Mouse (Mus musculus): ENCODE data around the gene 1700017B05Rik. TPM values are rescaled to one million over a fixed set of nuclear protein-coding genes. Genes with fewer than 3 reads are reported as not detected.
"Not testable (repeated sequence)": the region's sequence is repeated elsewhere in the genome, so short reads cannot be mapped to it uniquely, and the experiment has no call there.

Gene 1700017B05Rik
- polyA plus RNA-seq (2012), result 15.8 and 16.8 TPM in 2 replicates

GRCm38 (mm10) chr9:57261913-57262794, at the start of gene 1700017B05Rik:
Gene 1700017B05Rik, minus strand, starts transcription at chr9:57262612.
- TF ChIP-seq GATA1 (IDR thresholded peaks at IDR 0.05; ENCODE audit: low read length) (no peak), TAL1 (IDR thresholded peaks at IDR 0.05; ENCODE audit: low read length) (no peak)
- Histone ChIP-seq H3K4me1 (ENCODE audit: control insufficient read depth) (peaks cover 45% of the 10 kb centered on the region), H3K4me3 (replicated peaks) (peak within 1 kb of the TSS; percentile 90), H3K9me3 (ENCODE audit: control insufficient read depth, low read length) (no peaks in the 10 kb centered on the region), H3K27me3 (ENCODE audit: control insufficient read depth) (peaks cover 15% of the 10 kb centered on the region), H3K36me3 (ENCODE audit: control insufficient read depth) (peaks cover 31% of the 10 kb centered on the region)

- TF ChIP-seq GATA1 (IDR thresholded peaks at IDR 0.05; ENCODE audit: low read length), result no peak
- TF ChIP-seq TAL1 (IDR thresholded peaks at IDR 0.05; ENCODE audit: low read length), result no peak
- Histone ChIP-seq H3K27me3 (ENCODE audit: control insufficient read depth) (peaks cover 11% of the 10 kb centered on the region; the same call in 1 of the 2 replicates), H3K4me3 (replicated peaks) (no peak overlapping the region), H3K4me1 (ENCODE audit: control insufficient read depth) (peaks cover 16% of the 10 kb centered on the region), H3K36me3 (ENCODE audit: control insufficient read depth) (no peaks in the 10 kb centered on the region), H3K9me3 (ENCODE audit: control insufficient read depth, low read length) (no peaks in the 10 kb centered on the region)
Measured at GRCm38 (mm10) chr9:57310895-57311294, 48.5 kb upstream of the 1700017B05Rik start.

- TF ChIP-seq GATA1 (IDR thresholded peaks at IDR 0.05; ENCODE audit: low read length) (no peak), TAL1 (IDR thresholded peaks at IDR 0.05; ENCODE audit: low read length) (no peak)
- no peak overlapping the region for H3K4me3 ChIP-seq (replicated peaks)
- H3K9me3 ChIP-seq (ENCODE audit: control insufficient read depth, low read length), result peaks cover 10% of the 10 kb centered on the region
- H3K4me1 ChIP-seq (ENCODE audit: control insufficient read depth), result peaks cover 26% of the 10 kb centered on the region
- H3K36me3 ChIP-seq (ENCODE audit: control insufficient read depth), result peaks cover 6% of the 10 kb centered on the region
- peaks cover 10% of the 10 kb centered on the region for H3K27me3 ChIP-seq (ENCODE audit: control insufficient read depth)
Measured at GRCm38 (mm10) chr9:57309353-57309752, 46.9 kb upstream of the 1700017B05Rik start.

GRCm38 (mm10) chr9:57307456-57307855, 45.0 kb upstream of the 1700017B05Rik start:
- peaks cover 7% of the 10 kb centered on the region; the same call in 1 of the 2 replicates for H3K27me3 ChIP-seq (ENCODE audit: control insufficient read depth)
- TF ChIP-seq GATA1 (IDR thresholded peaks at IDR 0.05; ENCODE audit: low read length) (0 out of 2 replicates have a peak, but pooled peaks have one; percentile 25), TAL1 (IDR thresholded peaks at IDR 0.05; ENCODE audit: low read length) (no peak)
- H3K9me3 ChIP-seq (ENCODE audit: control insufficient read depth, low read length), result peaks cover 11% of the 10 kb centered on the region
- peaks cover 8% of the 10 kb centered on the region for H3K36me3 ChIP-seq (ENCODE audit: control insufficient read depth)
- H3K4me3 ChIP-seq (replicated peaks), result no peak overlapping the region
- H3K4me1 ChIP-seq (ENCODE audit: control insufficient read depth), result peaks cover 45% of the 10 kb centered on the region

GRCm38 (mm10) chr9:57304716-57305115, 42.3 kb upstream of the 1700017B05Rik start:
- Histone ChIP-seq H3K36me3 (ENCODE audit: control insufficient read depth) (peaks cover 17% of the 10 kb centered on the region), H3K4me1 (ENCODE audit: control insufficient read depth) (peaks cover 72% of the 10 kb centered on the region), H3K9me3 (ENCODE audit: control insufficient read depth, low read length) (peaks cover 16% of the 10 kb centered on the region)
- not testable (repeated sequence) for H3K4me3 ChIP-seq (replicated peaks); H3K27me3 ChIP-seq (ENCODE audit: control insufficient read depth)

GRCm38 (mm10) chr9:57304251-57304650, 41.8 kb upstream of the 1700017B05Rik start:
- Histone ChIP-seq H3K4me3 (replicated peaks) (peak overlapping the region; percentile 14), H3K9me3 (ENCODE audit: control insufficient read depth, low read length) (peaks cover 16% of the 10 kb centered on the region), H3K36me3 (ENCODE audit: control insufficient read depth) (peaks cover 17% of the 10 kb centered on the region), H3K27me3 (ENCODE audit: control insufficient read depth) (peaks cover 7% of the 10 kb centered on the region; the same call in 1 of the 2 replicates), H3K4me1 (ENCODE audit: control insufficient read depth) (peaks cover 77% of the 10 kb centered on the region)
- no peak for TF ChIP-seq TAL1 (IDR thresholded peaks at IDR 0.05; ENCODE audit: low read length)
- TF ChIP-seq GATA1 (IDR thresholded peaks at IDR 0.05; ENCODE audit: low read length), result no peak

GRCm38 (mm10) chr9:57303356-57303755, 40.9 kb upstream of the 1700017B05Rik start:
- peaks cover 79% of the 10 kb centered on the region for H3K4me1 ChIP-seq (ENCODE audit: control insufficient read depth)
- peaks cover 16% of the 10 kb centered on the region for H3K9me3 ChIP-seq (ENCODE audit: control insufficient read depth, low read length)
- TF ChIP-seq GATA1 (IDR thresholded peaks at IDR 0.05; ENCODE audit: low read length), result no peak
- TF ChIP-seq TAL1 (IDR thresholded peaks at IDR 0.05; ENCODE audit: low read length), result no peak
- H3K4me3 ChIP-seq (replicated peaks), result no peak overlapping the region
- H3K36me3 ChIP-seq (ENCODE audit: control insufficient read depth), result peaks cover 22% of the 10 kb centered on the region
- peaks cover 7% of the 10 kb centered on the region; the same call in 1 of the 2 replicates for H3K27me3 ChIP-seq (ENCODE audit: control insufficient read depth)

- Histone ChIP-seq H3K4me1 (ENCODE audit: control insufficient read depth) (peaks cover 93% of the 10 kb centered on the region), H3K4me3 (replicated peaks) (no peak overlapping the region), H3K36me3 (ENCODE audit: control insufficient read depth) (peaks cover 31% of the 10 kb centered on the region), H3K27me3 (ENCODE audit: control insufficient read depth) (peaks cover 20% of the 10 kb centered on the region), H3K9me3 (ENCODE audit: control insufficient read depth, low read length) (peaks cover 16% of the 10 kb centered on the region)
- no peak for TF ChIP-seq GATA1 (IDR thresholded peaks at IDR 0.05; ENCODE audit: low read length)
- no peak for TF ChIP-seq TAL1 (IDR thresholded peaks at IDR 0.05; ENCODE audit: low read length)
Measured at GRCm38 (mm10) chr9:57300825-57301224, 38.4 kb upstream of the 1700017B05Rik start.

- H3K4me1 ChIP-seq (ENCODE audit: control insufficient read depth), result peaks cover 95% of the 10 kb centered on the region
- peak overlapping the region; percentile 70 for H3K4me3 ChIP-seq (replicated peaks)
- H3K36me3 ChIP-seq (ENCODE audit: control insufficient read depth), result peaks cover 28% of the 10 kb centered on the region
- peaks cover 12% of the 10 kb centered on the region for H3K9me3 ChIP-seq (ENCODE audit: control insufficient read depth, low read length)
- TF ChIP-seq TAL1 (IDR thresholded peaks at IDR 0.05; ENCODE audit: low read length) (peak; percentile 90), GATA1 (IDR thresholded peaks at IDR 0.05; ENCODE audit: low read length) (peak; percentile 100)
- H3K27me3 ChIP-seq (ENCODE audit: control insufficient read depth), result peaks cover 22% of the 10 kb centered on the region
Measured at GRCm38 (mm10) chr9:57299790-57300477, 37.5 kb upstream of the 1700017B05Rik start.

Data from erythroblast, embryonic 14.5 days (primary cell).